Mouse (Mus musculus) neural tube, embryonic 14.5 days (tissue): Measurements from ENCODE around the gene Ubr4. TPM values are rescaled to one million over a fixed set of nuclear protein-coding genes. Genes with fewer than 3 reads are reported as not detected.

Experiments
- ATAC-seq: fragments of 200-750 bp; cut with Nextera tagmentation; 2 replicates; pipeline ENCODE4 v1.8.0; 2017; ENCODE audit warnings: low read depth, mild to moderate bottlenecking, moderate TSS enrichment, moderate library complexity
- H3K27ac ChIP-seq: fragments of 300-500 bp; sonication (generic); 2 replicates; pipeline ENCODE4 v1.5.1; 2014; ENCODE audit warnings: low read depth, mild to moderate bottlenecking, control low read depth, low read length, moderate library complexity, mixed read lengths
- H3K27me3 ChIP-seq: fragments of 300-500 bp; sonication (generic); 2 replicates; pipeline ENCODE4 v1.6.1; 2014; ENCODE audit warnings: low read length; ENCODE audit not compliant: control insufficient read depth, insufficient read depth
- H3K36me3 ChIP-seq: fragments of 300-500 bp; sonication (generic); 2 replicates; pipeline ENCODE4 v1.6.1; 2014; ENCODE audit warnings: low read length, mixed read lengths; ENCODE audit not compliant: control insufficient read depth, insufficient read depth
- H3K4me1 ChIP-seq: fragments of 300-500 bp; sonication (generic); 2 replicates; pipeline ENCODE4 v1.6.1; 2014; ENCODE audit warnings: low read length; ENCODE audit not compliant: control insufficient read depth, insufficient read depth
- H3K4me2 ChIP-seq: fragments of 300-500 bp; sonication (generic); 2 replicates; pipeline ENCODE4 v1.6.1; 2014; ENCODE audit warnings: mild to moderate bottlenecking, low read depth, low read length, control low read depth
- H3K4me3 ChIP-seq: fragments of 300-500 bp; sonication (generic); 2 replicates; pipeline ENCODE4 v1.5.1; 2014; ENCODE audit warnings: low read depth, low read length, control low read depth, mixed read lengths
- H3K9ac ChIP-seq: fragments of 300-500 bp; sonication (generic); replicated peaks from 2 replicates; pipeline ENCODE4 v1.6.1; 2014; ENCODE audit warnings: low read depth, mild to moderate bottlenecking, control low read depth, low read length, mixed read lengths
- H3K9me3 ChIP-seq: fragments of 300-500 bp; sonication (generic); 2 replicates; pipeline ENCODE4 v1.6.1; 2016; ENCODE audit warnings: low read length; ENCODE audit not compliant: control insufficient read depth
- WGBS: fragments of 180-500 bp; shearing (Covaris S2); extraction: QIAGEN DNeasy Blood & Tissue Kit; methylation state at CpG from one replicate; pipeline ENCODE4 v1.1.7; 2014; 5-methylcytosine and 5-hydroxymethylcytosine counted together
- polyA plus RNA-seq: library from polyadenylated mRNA; unstranded; fragments of >200 nt; fragmentation: Nextera tagmentation; extraction: Ambion mirVana; gene quantifications from 2 replicates; pipeline ENCODE4 v1.2.1, GENCODE M21; 2014

Ubr4 gene
- polyA plus RNA-seq, 1 experiment from 2014 or later = 99.2 TPM

GRCm38 (mm10) chr4:139493227-139494025 lies 141.0 kb downstream of the Ubr4 start:
- Histone ChIP-seq H3K27ac (no peak overlapping the region), H3K36me3 (peaks cover 27% of the 10 kb centered on the region), H3K4me1 (no peaks in the 10 kb centered on the region), H3K4me3 (no peak overlapping the region), H3K9me3 (no peaks in the 10 kb centered on the region), H3K9ac (no peak overlapping the region), H3K27me3 (no peaks in the 10 kb centered on the region), H3K4me2 (no peak overlapping the region)
- 79% methylated on average over 9 of the region's 9 CpGs for WGBS
- ATAC-seq = no peak

GRCm38 (mm10) chr4:139500814-139501213 lies 148.4 kb downstream of the Ubr4 start:
- H3K4me3 ChIP-seq = no peak overlapping the region
- no peak overlapping the region for H3K27ac ChIP-seq
- no peak overlapping the region for H3K4me2 ChIP-seq
- H3K4me1 ChIP-seq = no peaks in the 10 kb centered on the region
- H3K27me3 ChIP-seq = no peaks in the 10 kb centered on the region
- WGBS = 60% methylated on average over 14 of the region's 14 CpGs
- H3K9me3 ChIP-seq = no peaks in the 10 kb centered on the region
- H3K9ac ChIP-seq = no peak overlapping the region
- no peak for ATAC-seq
- no peaks in the 10 kb centered on the region for H3K36me3 ChIP-seq

- no peak for ATAC-seq
- Histone ChIP-seq H3K4me2 (no peak overlapping the region), H3K9ac (no peak overlapping the region), H3K36me3 (no peaks in the 10 kb centered on the region), H3K27ac (no peak overlapping the region), H3K4me3 (no peak overlapping the region), H3K9me3 (no peaks in the 10 kb centered on the region), H3K27me3 (no peaks in the 10 kb centered on the region), H3K4me1 (no peaks in the 10 kb centered on the region)
- WGBS = 89% methylated on average over 6 of the region's 6 CpGs
These were observed 149.3 kb downstream of the Ubr4 start for GRCm38 (mm10) chr4:139501702-139502101.

- WGBS = 92% methylated on average over 8 of the region's 8 CpGs
These were observed 151.5 kb downstream of the Ubr4 start for GRCm38 (mm10) chr4:139503919-139504318.

GRCm38 (mm10) chr4:139505716-139506115 lies 153.3 kb downstream of the Ubr4 start:
- no peaks in the 10 kb centered on the region for H3K27me3 ChIP-seq
- no peaks in the 10 kb centered on the region for H3K4me1 ChIP-seq
- no peak overlapping the region for H3K9ac ChIP-seq
- H3K9me3 ChIP-seq = no peaks in the 10 kb centered on the region
- H3K36me3 ChIP-seq = no peaks in the 10 kb centered on the region
- H3K4me3 ChIP-seq = no peak overlapping the region
- H3K27ac ChIP-seq = no peak overlapping the region
- ATAC-seq = no peak
- no peak overlapping the region for H3K4me2 ChIP-seq
- WGBS = 83% methylated on average over 4 of the region's 4 CpGs

More at GRCm38 (mm10) chr4:139503919-139504318, 151.5 kb downstream of the Ubr4 start:
- H3K4me1 ChIP-seq = no peaks in the 10 kb centered on the region
- no peaks in the 10 kb centered on the region for H3K36me3 ChIP-seq
- H3K9me3 ChIP-seq = no peaks in the 10 kb centered on the region
- no peak overlapping the region for H3K4me3 ChIP-seq
- H3K4me2 ChIP-seq = no peak overlapping the region
- H3K9ac ChIP-seq = no peak overlapping the region
- ATAC-seq = no peak
- H3K27ac ChIP-seq = no peak overlapping the region
- no peaks in the 10 kb centered on the region for H3K27me3 ChIP-seq

GRCm38 (mm10) chr4:139506727-139507126 lies 154.3 kb downstream of the Ubr4 start:
- Histone ChIP-seq H3K4me3 (no peak overlapping the region), H3K4me2 (no peak overlapping the region), H3K9ac (no peak overlapping the region), H3K27me3 (no peaks in the 10 kb centered on the region), H3K9me3 (no peaks in the 10 kb centered on the region), H3K4me1 (no peaks in the 10 kb centered on the region), H3K36me3 (no peaks in the 10 kb centered on the region), H3K27ac (no peak overlapping the region)
- 95% methylated on average over 11 of the region's 11 CpGs for WGBS
- ATAC-seq = no peak

GRCm38 (mm10) chr4:139509069-139509468 lies 156.7 kb downstream of the Ubr4 start:
- 51% methylated on average over 2 of the region's 2 CpGs for WGBS
- Histone ChIP-seq H3K4me1 (no peaks in the 10 kb centered on the region), H3K36me3 (no peaks in the 10 kb centered on the region), H3K27ac (no peak overlapping the region), H3K4me3 (no peak overlapping the region), H3K4me2 (no peak overlapping the region), H3K27me3 (no peaks in the 10 kb centered on the region), H3K9ac (no peak overlapping the region), H3K9me3 (no peaks in the 10 kb centered on the region)
- ATAC-seq = no peak

GRCm38 (mm10) chr4:139511557-139511956 lies 159.1 kb downstream of the Ubr4 start:
- H3K4me1 ChIP-seq = no peaks in the 10 kb centered on the region
- no peak overlapping the region for H3K9ac ChIP-seq
- H3K4me2 ChIP-seq = no peak overlapping the region
- no peaks in the 10 kb centered on the region for H3K36me3 ChIP-seq
- no peaks in the 10 kb centered on the region for H3K27me3 ChIP-seq
- no peak overlapping the region for H3K4me3 ChIP-seq
- 80% methylated on average over 2 of the region's 2 CpGs for WGBS
- H3K9me3 ChIP-seq = no peaks in the 10 kb centered on the region
- ATAC-seq = no peak
- H3K27ac ChIP-seq = no peak overlapping the region

- no peak overlapping the region for H3K9ac ChIP-seq
- H3K4me3 ChIP-seq = no peak overlapping the region
- H3K27me3 ChIP-seq = no peaks in the 10 kb centered on the region
- no peak overlapping the region for H3K27ac ChIP-seq
- H3K9me3 ChIP-seq = no peaks in the 10 kb centered on the region
- no peak for ATAC-seq
- no peak overlapping the region for H3K4me2 ChIP-seq
- 83% methylated on average over 2 of the region's 2 CpGs for WGBS
- H3K4me1 ChIP-seq = no peaks in the 10 kb centered on the region
- H3K36me3 ChIP-seq = no peaks in the 10 kb centered on the region
These were observed 160.6 kb downstream of the Ubr4 start for GRCm38 (mm10) chr4:139512985-139513384.
